Mouse (Mus musculus) left cerebral cortex, postnatal 14 days (tissue): Measurements from ENCODE around the gene Slc4a8. TPM values are rescaled to one million over a fixed set of nuclear protein-coding genes. Genes with fewer than 3 reads are reported as not detected.
"Not testable (repeated sequence)": the region's sequence is repeated elsewhere in the genome, so short reads cannot be mapped to it uniquely, and the experiment has no call there.

ENCODE experiments used
- DNase-seq, 2 experiments: peaks; one replicate each; pipeline ENCODE4 v3.0.0; 2021 to 2022; ENCODE audit warnings: low spot score in 2 of 2, mixed read lengths in 1 of 2
- intact Hi-C: fragments of 180-260 bp; cut with DNase I; formaldehyde crosslinking; loops from one replicate; pipeline ENCODE4 v1.15.1; 2025
- total RNA-seq, 2 experiments: library from RNA; stranded (reverse); gene quantifications; 2 replicates each; pipeline ENCODE4 v1.2.3; 2021

Gene Slc4a8
- total RNA-seq, 2 experiments from 2014 or later = 87.7 to 90.8 TPM

DNA sequence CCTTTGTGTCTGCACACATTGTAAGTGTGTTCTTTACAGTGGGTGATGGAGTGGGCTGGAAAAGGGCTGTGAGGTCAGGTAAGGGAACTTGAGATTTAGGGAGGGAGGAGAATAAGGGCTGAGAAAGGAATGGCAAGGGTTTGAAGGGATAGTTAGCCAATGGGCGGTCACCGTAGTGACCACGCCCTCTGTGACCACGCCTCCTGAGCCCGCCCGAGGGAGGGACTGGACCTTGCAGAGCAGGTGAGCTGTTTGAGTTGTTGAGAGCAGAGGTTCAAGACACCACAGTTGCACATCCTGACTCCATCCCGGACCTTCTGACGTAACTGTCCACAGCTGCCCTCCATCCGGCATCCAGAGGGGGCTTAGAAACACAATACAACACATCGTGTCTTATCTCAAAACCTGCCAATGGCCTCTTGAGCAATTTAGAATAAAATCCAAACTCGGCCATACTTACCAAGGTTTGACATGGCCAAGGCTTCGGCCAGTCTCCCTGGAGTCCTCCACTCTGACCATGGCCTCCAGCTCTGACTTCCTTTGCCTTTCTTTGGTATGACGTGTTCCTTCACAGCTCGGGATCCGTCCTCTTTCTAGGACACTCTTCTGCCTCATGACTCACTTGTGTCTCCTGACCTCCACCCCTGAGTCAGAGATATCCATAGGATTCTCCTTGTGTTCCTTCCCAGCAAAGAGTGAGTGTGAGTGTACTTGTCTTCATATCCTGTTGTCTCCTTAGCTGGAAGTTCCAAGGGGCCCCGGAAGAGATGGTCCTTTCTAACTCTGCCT lies 2.8 kb downstream of the Slc4a8 start:
- no peak for DNase-seq
- intact Hi-C loops = loop anchor here (5.0 kb wide), 1 partner anchor 278 kb away; no protein-coding TSS in a partner anchor

DNA sequence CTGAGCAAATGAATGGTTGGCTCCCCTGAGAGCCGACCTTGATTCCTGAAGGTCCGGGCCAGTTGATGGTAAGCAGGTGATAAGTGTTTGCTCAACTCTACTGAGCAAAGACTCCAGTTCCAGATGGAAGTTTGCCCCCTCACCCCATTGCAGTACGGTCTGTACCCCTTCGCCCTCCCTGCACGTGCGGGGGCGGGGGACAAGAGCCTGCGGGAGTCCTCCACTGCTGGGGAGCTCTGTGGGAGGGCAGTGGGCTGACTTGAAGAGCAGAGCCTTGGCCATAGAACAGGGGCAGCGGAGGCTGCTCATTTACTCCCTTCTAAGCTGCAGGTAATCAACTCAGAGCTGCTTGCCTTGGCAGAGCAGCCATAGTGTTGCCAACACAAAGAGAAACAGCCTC lies 5.3 kb downstream of the Slc4a8 start:
- DNase-seq = no peak
- intact Hi-C loops = no loop called here

DNA sequence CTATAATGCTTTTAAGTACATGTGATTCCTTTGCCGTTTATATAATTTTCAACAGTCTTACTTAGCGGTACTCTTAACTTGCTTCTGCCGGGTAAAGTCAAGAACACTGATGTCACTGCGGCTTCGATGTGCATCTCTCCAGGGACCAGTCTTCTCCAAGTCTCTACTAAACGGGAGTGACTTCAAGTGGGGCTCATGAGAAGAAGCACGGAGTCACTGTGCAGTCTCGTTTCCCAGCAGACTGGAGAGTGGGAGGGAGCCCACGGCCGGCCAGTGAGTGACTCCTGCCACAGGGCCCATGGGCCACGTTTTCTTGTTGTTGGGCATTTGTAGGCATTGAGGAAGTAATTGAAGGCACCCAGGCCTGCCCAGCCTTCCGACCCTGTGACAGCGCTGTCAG lies 6.3 kb downstream of the Slc4a8 start:
- DNase-seq = no peak
- intact Hi-C loops = no loop called here

DNA sequence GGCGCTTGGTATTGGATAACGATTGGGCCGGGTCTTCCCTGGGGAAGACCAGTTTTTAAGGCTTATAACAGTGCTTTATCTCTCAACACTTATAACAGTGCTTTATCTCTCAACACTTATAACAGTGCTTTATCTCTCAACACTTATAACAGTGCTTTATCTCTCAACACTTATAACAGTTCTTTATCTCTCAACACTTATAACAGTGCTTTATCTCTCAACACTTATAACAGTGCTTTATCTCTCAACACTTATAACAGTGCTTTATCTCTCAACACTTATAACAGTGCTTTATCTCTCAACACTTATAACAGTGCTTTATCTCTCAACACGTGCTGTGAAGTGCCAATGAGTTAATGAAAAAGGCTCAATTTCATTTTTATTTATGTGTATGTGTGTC lies 7.5 kb downstream of the Slc4a8 start:
- DNase-seq, intact Hi-C loops: not testable (repeated sequence)

DNA sequence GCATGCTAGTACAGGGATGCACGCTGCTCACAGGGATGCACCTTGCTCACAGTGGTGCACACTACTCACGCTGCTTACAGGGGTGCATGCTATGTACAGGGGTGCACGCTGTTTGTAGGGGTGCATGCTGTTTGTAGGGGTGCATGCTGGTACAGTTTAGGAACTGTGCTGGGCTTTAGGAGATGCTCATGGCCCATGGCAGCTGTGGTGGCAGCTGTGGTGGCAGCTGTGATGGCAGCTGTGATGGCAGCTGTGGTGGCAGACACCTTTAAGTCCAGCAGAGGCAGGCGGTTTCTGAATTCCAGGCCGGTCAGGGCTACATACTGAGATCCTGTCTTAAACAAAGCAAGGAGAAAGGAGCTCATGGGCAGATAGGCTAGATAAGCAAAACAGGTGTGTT lies 8.8 kb downstream of the Slc4a8 start:
- DNase-seq = no peak
- intact Hi-C loops = no loop called here

DNA sequence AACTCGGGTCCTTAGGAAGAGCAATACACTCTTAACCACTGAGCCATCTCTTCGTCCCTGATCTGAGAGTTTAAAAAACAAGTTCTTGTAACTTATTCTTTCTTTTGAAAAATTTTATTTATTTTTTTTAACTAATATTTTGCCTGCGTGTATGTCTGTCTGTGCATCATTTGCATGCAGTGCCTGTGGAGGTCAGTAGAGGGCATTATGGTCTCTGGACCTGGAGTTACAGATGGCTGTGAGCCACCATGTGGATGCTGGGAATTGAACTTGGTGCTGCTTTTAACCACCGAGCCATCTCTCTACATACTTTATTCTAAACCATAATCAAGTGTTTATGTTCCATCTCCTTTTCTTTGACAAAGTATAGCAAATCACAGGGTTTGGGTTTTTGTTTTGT lies 11.1 kb downstream of the Slc4a8 start:
- no peak for DNase-seq

DNA sequence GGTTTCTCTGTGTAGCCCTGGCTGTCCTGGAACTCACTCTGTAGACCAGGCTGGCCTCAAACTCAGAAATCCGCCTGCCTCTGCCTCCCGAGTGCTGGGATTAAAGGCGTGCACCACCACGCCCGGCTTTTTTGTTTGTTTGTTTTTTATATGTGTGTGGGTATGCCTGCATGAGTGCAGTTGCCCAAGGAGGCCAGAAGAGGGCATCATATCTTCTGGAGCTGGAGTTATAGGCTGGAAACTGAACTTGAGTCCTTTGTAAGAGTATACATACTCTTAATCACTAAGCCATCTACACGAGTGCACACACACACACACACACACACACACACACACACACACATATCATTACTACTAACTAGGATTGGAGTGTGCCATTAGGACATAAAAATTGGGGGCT lies 12.3 kb downstream of the Slc4a8 start:
- intact Hi-C loops, DNase-seq: not testable (repeated sequence)

More for the DNA sequence above, 11.1 kb downstream of the Slc4a8 start:
- intact Hi-C loops = no loop called here

DNA sequence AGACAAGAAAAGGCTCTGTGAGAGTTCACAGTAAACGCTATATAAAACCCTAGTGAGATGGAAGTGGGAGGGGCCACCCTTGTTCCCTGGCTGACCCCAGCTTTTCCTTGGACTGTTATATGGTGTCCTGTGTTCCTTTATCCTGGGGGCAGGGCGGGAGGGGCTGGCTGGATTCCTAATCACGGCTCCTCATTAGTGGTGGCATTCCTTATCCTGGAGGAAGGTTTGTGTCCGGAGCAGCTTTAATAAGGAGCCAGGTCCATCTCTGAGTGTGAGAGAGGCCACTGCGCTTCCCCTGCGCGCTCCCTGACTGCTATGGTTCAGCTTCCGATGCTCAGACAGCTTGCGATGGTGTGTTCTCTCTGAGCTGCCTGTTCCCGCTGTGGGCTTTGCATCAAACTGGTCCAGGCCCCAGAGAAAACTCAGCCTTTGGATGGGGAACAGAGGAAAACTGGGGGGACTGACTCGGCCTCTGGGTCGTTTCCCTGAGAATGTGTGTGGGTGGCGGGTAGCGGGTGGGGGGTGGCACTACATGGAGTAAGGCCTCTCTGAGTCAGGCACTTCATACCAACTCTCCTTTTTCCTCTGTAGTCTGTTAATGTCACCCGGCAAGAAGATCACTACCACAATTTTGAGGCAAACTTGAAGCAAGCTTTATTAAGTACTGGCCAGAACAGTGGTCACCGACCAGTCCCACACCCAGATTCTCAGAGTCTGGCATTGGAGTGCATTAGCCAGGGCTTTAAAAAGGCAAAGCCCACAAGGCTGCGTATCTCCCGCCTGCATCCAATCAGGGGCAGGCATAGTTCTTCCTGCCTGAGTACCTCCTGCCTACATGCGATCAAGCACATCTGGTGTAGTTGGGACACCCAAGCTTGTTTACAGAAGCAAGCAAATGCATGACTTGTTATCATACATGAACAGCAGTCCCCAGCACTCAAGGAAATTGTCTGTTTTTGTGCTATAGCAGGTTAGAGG lies 13.9 kb downstream of the Slc4a8 start:
- intact Hi-C loops = no loop called here
- no peak for DNase-seq

DNA sequence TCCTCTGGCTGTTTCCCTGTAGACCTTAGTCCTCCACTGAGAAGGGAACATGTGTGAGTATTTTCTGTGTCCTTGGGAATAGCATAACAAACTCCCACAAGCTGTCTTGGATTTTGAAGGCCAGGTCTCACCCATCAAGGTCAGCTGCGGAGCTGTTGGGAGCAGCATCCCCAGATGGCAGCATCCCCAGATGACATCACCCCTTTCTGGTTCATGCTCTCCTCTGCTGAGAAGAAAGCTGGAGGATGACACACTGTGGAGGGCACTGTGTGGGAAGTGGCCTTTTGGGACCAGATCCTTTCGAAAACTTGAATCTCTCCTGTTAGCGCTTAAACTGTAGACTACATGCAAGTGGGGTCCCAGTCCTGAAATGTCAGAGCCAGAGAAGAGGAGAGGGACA lies 14.9 kb downstream of the Slc4a8 start:
- intact Hi-C loops = no loop called here
- DNase-seq = no peak

DNA sequence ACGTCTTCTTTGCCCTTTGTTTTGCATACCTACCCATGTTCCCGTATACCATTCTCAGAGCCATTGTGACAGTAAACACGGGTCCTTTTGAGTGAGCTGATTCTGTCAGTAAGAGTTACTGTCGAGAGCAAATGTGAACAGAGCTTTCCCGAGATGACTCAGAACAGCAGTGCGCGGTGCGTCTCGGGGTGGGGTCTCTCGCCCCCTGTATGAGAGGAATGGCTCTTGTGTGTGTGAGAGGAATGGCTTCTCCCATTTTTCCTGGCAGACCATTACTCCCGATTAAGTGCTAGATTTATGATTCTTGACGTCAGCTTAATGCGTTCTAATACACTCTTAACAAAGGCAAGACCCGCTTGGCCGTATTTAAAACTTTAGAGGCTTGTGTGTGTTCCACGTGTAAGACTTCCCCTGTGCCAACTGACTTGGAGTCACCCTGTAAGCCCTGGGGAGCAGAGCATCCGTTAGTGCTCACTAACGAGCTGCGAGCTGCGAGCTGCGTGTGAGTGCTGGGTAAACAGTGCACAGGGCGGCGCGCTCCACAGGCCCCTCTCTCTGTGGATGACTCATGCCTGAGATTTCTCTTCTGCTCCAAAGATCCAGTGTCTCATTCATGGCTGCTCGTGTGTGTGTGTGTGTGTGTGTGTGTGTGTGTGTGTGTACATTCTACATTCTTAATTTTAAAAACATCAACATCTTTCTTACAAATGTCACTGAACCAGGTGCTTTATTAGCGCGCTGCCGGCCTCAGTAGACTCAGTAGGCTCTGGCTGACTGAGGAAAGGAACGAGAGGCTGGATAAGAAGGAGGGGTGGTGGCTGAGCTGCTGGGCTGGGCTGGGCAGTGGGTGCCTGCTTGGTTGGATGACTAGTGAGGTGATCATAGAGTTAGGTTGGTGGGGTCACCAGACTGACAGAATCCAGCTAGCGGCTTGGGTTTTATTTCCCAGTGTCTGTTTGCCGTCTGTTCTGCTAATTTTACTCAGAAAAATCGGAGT lies 15.8 kb downstream of the Slc4a8 start:
- intact Hi-C loops = no loop called here
- peak; percentile 58 to 80 for DNase-seq

DNA sequence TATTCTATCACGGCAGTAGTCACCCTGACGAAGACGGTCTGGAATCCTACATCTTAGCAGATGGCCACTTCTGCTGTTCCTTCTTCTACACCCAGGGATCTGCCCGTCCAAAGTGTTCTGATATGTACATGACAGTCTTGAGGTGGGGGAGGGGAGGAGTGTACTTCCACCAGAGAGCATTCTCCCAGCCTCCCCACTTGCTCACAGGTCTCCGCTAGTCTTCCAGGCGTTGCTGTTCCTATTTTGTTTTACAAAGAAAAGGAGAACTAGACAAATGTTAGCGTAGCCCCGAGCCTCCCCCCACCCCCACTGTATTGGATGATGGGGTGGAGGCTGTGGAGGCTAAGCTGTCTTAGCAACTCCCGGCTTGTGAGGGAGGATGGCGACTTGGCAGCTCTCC lies 18.3 kb downstream of the Slc4a8 start:
- intact Hi-C loops = no loop called here
- peak; percentile 28 to 65 for DNase-seq

DNA sequence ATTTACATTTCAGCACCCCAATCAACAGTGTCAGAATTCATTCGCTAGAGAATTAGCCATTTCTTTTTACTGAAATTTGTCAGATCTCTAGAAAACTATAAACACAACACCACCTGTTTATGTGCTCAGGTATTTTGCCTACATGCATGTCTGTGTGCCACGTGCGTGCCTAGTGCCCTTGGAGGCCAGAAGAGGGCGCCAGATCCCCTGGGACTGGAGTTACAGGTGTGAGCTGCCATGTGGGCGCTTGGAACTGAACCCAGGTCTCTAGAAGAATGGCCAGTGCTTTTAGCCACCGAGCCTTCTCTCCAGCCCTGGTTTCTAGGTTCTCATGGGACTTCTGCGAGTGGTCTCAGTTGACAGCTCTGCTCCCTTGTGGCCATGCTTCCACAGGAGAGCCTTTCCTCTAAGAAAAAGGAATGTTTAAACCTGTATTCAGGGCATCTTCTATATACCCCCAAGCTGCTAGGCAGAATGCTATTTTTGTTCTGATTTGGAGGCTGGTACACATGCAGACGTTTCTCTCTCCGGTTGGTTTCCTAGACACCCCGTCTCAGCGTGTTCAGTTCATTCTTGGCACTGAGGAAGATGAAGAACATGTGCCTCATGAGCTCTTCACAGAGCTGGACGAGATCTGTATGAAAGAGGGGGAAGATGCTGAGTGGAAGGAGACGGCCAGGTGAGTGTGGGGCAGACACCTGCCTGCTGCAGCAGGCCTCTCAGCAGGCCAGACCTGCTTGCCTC lies 21.9 kb downstream of the Slc4a8 start:
- peak; percentile 47 to 71 for DNase-seq
- intact Hi-C loops = no loop called here

DNA sequence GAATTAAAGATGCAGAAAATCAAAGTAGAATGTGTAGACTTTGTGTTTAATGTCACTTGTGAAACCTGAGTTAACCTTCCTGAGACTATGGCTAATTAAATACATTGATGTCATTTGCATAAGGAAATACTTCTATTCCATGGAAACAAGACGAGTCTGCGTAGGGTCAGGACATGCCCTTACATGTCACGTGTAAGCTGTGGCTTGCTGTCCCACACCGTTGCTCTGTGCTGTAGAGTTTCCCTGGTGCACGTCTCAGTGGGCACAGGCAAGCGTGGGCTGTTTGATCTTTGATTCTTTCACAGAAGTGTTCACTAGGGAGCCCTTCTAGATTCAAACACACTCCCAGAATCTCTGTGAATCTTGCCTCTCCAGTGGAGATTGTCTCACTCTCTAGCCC lies 28.7 kb downstream of the Slc4a8 start:
- intact Hi-C loops = no loop called here
- DNase-seq = no peak

DNA sequence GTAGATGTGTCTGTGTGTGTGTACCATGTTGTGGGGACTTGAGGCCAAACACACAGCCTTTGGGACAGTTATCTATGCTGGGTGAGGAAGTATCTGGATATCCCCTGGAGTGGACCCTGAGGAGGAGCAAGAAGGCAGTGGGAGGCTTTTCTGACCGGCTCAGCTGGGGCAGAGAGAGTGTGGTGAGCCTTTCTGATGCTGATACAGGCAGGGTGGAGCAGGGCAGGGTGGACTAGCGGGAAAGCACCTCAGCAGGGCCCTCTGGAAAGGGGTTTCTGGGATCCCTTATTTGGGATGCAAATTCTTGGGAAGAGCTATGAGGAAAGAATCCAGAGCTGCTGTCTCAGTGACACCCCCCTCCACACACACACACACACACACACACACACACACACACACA lies 30.8 kb downstream of the Slc4a8 start:
- intact Hi-C loops = no loop called here
- no peak for DNase-seq

DNA sequence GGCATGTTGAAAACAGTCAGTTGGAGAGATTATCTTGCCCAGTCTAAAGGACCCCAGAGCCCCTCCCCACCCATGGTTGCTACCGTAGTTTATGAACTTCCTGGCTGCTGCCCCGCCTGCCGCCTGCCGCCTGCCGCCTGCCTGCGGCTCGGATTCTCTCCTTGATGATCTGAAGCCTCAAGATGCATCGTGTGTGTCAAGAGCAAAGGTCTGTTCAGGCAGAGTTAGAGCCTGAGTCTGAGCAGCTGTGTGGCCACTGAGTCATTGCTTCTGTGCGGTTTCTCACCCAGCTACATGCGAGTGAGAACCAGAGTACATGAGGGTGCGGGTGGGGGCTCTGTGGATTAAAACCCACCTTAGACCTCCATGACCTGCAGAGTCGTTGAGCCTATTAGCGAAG lies 39.4 kb downstream of the Slc4a8 start:
- intact Hi-C loops = no loop called here
- DNase-seq = no peak

DNA sequence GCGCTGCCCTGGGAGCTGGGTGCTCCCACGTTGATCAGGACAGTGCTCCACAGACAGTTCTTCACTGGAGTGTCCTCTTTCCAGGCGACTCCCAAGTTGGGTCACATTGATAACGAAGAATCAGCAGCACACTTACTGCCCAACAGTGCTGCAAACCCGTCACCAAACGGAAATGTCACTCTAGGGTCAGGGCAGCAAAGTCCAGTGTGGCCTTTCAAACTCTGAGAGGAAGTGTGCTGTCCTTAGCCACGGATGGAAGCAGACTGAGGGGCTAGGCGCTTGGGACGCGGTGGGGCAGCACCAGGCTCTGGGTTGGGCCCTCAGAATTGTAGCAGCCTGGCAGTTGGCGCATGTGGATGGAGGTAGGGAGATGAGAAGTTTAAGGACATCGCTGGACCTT lies 46.5 kb downstream of the Slc4a8 start:
- DNase-seq = no peak
- intact Hi-C loops = no loop called here

DNA sequence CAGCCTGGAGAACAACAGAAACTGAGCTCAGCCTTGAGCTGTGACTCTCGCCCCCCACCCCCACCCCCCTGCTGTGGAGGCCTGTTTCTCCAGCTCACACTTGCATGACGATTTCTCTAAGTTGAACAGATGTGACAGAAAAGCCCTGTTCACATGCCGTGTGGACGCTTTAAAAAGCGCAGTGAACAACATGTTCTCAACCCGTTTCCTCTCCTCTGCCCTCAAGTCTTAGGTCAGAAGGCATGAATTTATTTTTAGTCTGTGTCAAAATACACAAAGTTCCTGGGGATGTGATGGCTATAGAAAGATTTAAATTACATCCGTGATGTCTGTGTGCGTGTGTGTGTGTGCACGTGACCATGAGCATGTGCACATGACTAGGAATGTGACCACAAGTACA lies 46.9 kb downstream of the Slc4a8 start:
- intact Hi-C loops = no loop called here
- no peak for DNase-seq

DNA sequence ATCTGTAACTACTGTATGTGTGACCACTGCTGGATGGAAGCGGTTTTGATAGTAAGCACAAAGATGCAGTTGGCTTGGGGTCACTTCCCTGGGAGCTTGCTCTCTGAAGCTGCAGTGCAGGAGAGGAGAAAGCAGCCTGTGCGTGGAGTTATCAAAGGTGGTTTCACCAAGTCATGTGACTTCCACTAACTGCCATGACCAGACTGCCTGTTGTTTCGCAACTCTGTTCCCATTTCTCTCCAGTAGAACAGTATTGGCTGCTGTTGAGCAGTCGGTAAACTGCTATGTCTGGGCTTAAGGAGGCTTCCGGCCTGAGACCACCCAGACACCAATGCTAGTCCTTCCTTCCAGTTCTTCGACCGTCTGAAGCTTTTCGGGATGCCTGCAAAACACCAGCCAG lies 48.7 kb downstream of the Slc4a8 start:
- intact Hi-C loops = no loop called here
- DNase-seq = no peak

DNA sequence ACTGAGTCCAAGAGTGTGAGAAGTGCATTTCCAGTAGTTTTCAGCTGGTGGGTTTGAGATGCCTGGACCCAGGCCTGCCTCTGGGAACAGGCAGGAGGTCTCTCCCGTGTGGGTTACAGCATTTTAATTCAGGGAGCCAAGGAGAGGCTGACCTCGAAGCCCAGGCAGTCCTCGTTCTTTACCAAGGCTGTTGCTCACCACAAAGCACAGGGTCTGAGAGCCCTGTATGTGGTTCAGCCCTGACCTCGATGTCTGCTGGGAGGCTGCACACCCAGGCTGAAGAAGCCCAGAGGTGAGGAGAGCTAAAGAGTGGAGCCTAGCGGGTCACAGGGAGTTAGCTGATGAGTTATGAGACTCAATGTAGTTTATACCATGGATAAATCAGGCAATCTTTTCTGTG lies 52.0 kb downstream of the Slc4a8 start:
- intact Hi-C loops = no loop called here
- no peak for DNase-seq
